Mouse (Mus musculus): ENCODE measurements around the gene Slc13a4.

DNA sequence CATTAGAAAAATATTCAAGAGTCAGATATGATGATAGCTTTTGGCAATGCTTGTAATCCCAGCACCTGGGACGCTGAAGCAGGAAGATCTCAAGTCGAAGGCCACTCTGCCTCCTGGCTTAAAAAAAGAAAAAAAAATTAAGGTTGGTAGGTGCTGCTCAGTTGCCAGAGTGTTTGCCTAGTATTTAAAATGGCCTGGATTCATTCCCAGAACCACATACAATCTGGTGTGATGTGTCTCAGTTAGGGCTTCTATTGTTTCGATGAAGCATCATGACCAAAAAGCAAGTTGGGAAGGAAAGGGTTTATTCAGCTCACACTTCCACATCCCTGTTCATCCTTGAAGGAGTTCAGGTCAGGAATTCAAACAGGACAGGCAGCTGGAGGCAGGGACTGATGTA, 47.4 kb upstream of the Slc13a4 start:
- TF ChIP-seq CTCF (IDR thresholded peaks at IDR 0.05; ENCODE audit: low read depth, low read length), result no peak
- no peak for TF ChIP-seq POLR2A (IDR thresholded peaks at IDR 0.05; ENCODE audit: insufficient read depth, low read length)
- no peak for TF ChIP-seq EP300 (IDR thresholded peaks at IDR 0.05; ENCODE audit: insufficient read depth, low read depth, low read length)

Data from ES-Bruce4 (cell line).